Mouse (Mus musculus): ENCODE data around the gene Nat8f7.
"Not testable (repeated sequence)": the region's sequence is repeated elsewhere in the genome, so short reads cannot be mapped to it uniquely, and the experiment has no call there.

Gene Nat8f7

GRCm38 (mm10) chr6:85713105-85713504, at the start of gene Nat8f7:
TSS of gene Nat8f7 (minus strand) at chr6:85713205.
- DNase-seq: not testable (repeated sequence)

GRCm38 (mm10) chr6:85762678-85763077, 49.7 kb upstream of the Nat8f7 start:
- DNase-seq: not testable (repeated sequence)

GRCm38 (mm10) chr6:85755705-85756249, 42.8 kb upstream of the Nat8f7 start:
- DNase-seq: not testable (repeated sequence)

- DNase-seq: not testable (repeated sequence)
These were observed 3.4 kb downstream of the Nat8f7 start for GRCm38 (mm10) chr6:85709607-85710006.

- not testable (repeated sequence) for DNase-seq
These were observed 3.8 kb downstream of the Nat8f7 start for GRCm38 (mm10) chr6:85709206-85709605.

- DNase-seq: peak; percentile 15
These were observed 11.1 kb downstream of the Nat8f7 start for GRCm38 (mm10) chr6:85701943-85702342.
